In genomic region chr7:73962431-73962830, GRCm38 (mm10) we compare ENCODE assay signal across 26 mouse cellular contexts. TPM values are rescaled to one million over a fixed set of nuclear protein-coding genes. Genes with fewer than 3 reads are reported as not detected.
"Had no signal": no experiment of that assay in that cellular context is flagged by ENCODE, and none has a peak within 500 bp of the region (broad histone marks: within the 10 kb centered on the region; RNA-seq: fewer than 3 reads in every experiment).

No protein-coding gene starts in this region.

- H3K27ac ChIP-seq: heart, adult 2 months; heart, embryonic 13.5 days; heart, embryonic 15.5 days; hindbrain, embryonic 10.5 days; hindbrain, embryonic 12.5 days; hindbrain, embryonic 14.5 days; intestine, embryonic 15.5 days; layer of hippocampus, adult 2 months; left cerebral cortex, adult 2 months; limb, embryonic 10.5 days; limb, embryonic 12.5 days had no signal

- DNase-seq: gastrocnemius, postnatal 14 days; gastrocnemius, postnatal 36 days; heart, adult 11 months; heart, adult 2 months; heart, postnatal 14 days; heart, postnatal 36 days; kidney, adult 18-20 months; kidney, adult 8-10 months; kidney, postnatal 10 days; kidney, postnatal 25 days; kidney, postnatal 4 days; liver had no signal

- ATAC-seq: hindbrain, embryonic 16.5 days; inflammation-experienced regulatory T-cells, adult 6 months; intestine, embryonic 15.5 days; intestine, postnatal 0 days had no signal

- H3K9me3 ChIP-seq: heart, embryonic 13.5 days; heart, embryonic 15.5 days; hindbrain, embryonic 10.5 days; hindbrain, embryonic 12.5 days; intestine, embryonic 15.5 days; limb, embryonic 10.5 days; limb, embryonic 12.5 days had no signal

- H3K9ac ChIP-seq: heart, embryonic 13.5 days; heart, embryonic 15.5 days; hindbrain, embryonic 12.5 days; hindbrain, embryonic 14.5 days; intestine, embryonic 15.5 days; limb, embryonic 12.5 days had no signal

- H3K4me2 ChIP-seq: heart, embryonic 11.5 days; heart, embryonic 13.5 days; heart, embryonic 15.5 days; hindbrain, embryonic 12.5 days; hindbrain, embryonic 14.5 days; intestine, embryonic 15.5 days; limb, embryonic 12.5 days had no signal

- H3K36me3 ChIP-seq: heart, embryonic 13.5 days; heart, embryonic 15.5 days; intestine, embryonic 15.5 days had no signal

- H3K4me3 ChIP-seq: heart, adult 2 months; heart, embryonic 13.5 days; heart, embryonic 15.5 days; hindbrain, embryonic 10.5 days; hindbrain, embryonic 12.5 days; intestine, embryonic 15.5 days; layer of hippocampus, adult 2 months; left cerebral cortex, adult 2 months; limb, embryonic 10.5 days; limb, embryonic 12.5 days had no signal

- H3K27me3 ChIP-seq: heart, embryonic 13.5 days; heart, embryonic 15.5 days; hindbrain, embryonic 12.5 days; intestine, embryonic 15.5 days; limb, embryonic 12.5 days had no signal

- H3K4me1 ChIP-seq: hindbrain, embryonic 10.5 days; hindbrain, embryonic 12.5 days; intestine, embryonic 15.5 days; limb, embryonic 12.5 days had no signal

RNA-seq across cellular contexts. Expression of gene St8sia2, which starts 51.1 kb away (rescaled TPM):
- polyA plus RNA-seq: inflammation-experienced regulatory T-cells, adult 6 months had no signal
